Mouse (Mus musculus): ENCODE data around the gene Msantd3. TPM values are rescaled to one million over a fixed set of nuclear protein-coding genes. Genes with fewer than 3 reads are reported as not detected.
A peak's percentile ranks its signal among the peaks of the same experiment; 100 is the strongest.

Msantd3 gene
- polyA plus RNA-seq, 1 experiment from 2014 or later, result 29.3 TPM

DNA sequence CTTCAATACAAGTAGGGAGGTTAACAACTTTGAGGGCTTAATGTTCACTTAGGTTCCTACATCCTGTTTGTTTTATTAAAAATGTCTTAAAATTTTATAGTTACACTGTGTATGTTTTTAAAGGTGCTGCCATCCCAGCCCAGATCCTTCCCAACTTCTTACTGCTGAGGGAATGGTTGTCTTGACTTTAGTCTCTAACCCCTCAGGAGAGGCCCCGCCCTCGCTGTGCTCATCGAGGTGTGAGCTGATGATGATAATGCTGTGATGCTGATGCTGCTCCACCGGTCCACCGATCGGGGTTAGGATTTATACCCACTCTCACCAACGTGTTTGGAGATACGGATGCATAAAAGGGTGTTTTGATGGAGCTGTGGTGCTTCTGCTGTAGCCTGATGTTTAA, 22.1 kb downstream of the Msantd3 start:
- H3K4me3 ChIP-seq, result no peak overlapping the region
- H3K4me2 ChIP-seq, result no peak overlapping the region
- no peak overlapping the region for H3K9ac ChIP-seq
- ATAC-seq (ENCODE audit: low FRiP score, low read depth), result no peak
- WGBS, result 91% methylated on average over 8 of the region's 8 CpGs
- H3K27ac ChIP-seq (replicated peaks), result no peak overlapping the region
- H3K4me1 ChIP-seq (replicated peaks), result no peaks in the 10 kb centered on the region
- H3K36me3 ChIP-seq, result peaks cover 21% of the 10 kb centered on the region
- no peaks in the 10 kb centered on the region for H3K9me3 ChIP-seq
- H3K27me3 ChIP-seq, result no peaks in the 10 kb centered on the region

DNA sequence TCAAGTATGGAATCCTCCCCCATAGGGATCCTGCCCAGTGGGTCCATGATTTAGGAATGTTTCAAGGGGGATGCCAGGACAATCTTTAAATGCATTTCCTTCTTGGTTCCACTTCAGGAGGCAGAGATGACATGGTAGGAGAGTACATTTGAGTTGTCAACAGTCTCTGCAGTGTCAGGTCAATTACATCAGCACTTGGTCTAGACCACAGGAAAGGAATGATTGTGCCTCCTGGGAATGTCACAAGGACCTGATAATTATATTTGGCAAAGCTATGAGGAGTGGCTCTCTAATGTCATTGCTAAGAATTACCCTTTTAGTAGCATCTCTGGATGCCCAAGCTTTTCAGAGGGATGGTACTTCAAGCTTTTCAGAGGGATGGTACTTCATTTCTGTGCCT, 25.2 kb downstream of the Msantd3 start:
- Histone ChIP-seq H3K4me1 (replicated peaks) (no peaks in the 10 kb centered on the region), H3K36me3 (peaks cover 21% of the 10 kb centered on the region), H3K27me3 (no peaks in the 10 kb centered on the region), H3K27ac (replicated peaks) (no peak overlapping the region), H3K4me2 (no peak overlapping the region), H3K9ac (no peak overlapping the region), H3K4me3 (no peak overlapping the region), H3K9me3 (no peaks in the 10 kb centered on the region)
- ATAC-seq (ENCODE audit: low FRiP score, low read depth), result no peak

DNA sequence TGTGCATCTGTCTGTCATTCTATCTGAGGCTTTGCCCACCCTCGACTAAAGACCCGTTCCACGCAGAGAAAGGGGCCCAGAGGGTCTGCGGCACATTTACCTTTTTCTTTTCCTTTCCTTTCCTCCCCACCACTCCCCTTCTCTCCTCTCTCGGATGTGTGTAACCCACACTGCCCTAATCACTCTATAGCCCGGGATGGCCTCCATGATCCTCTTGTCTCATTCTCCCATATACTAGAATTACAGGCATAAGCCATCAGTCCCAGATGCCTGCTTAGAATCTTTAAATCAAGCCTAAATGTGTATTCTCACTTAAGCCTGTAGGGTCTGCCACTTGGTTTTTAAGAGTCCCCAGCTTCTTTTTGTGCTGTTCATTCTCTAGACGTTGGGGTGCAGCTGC, 36.6 kb downstream of the Msantd3 start:
- no peak overlapping the region for H3K4me2 ChIP-seq
- H3K27ac ChIP-seq (replicated peaks), result no peak overlapping the region
- WGBS, result 84% methylated on average over 7 of the region's 7 CpGs
- H3K27me3 ChIP-seq, result no peaks in the 10 kb centered on the region
- 0 out of 2 replicates have a peak, but pooled peaks cover 3% of the 10 kb centered on the region for H3K4me1 ChIP-seq (replicated peaks)
- H3K36me3 ChIP-seq, result no peaks in the 10 kb centered on the region
- H3K9ac ChIP-seq, result no peak overlapping the region
- no peaks in the 10 kb centered on the region for H3K9me3 ChIP-seq
- no peak overlapping the region for H3K4me3 ChIP-seq
- no peak for ATAC-seq (ENCODE audit: low FRiP score, low read depth)

DNA sequence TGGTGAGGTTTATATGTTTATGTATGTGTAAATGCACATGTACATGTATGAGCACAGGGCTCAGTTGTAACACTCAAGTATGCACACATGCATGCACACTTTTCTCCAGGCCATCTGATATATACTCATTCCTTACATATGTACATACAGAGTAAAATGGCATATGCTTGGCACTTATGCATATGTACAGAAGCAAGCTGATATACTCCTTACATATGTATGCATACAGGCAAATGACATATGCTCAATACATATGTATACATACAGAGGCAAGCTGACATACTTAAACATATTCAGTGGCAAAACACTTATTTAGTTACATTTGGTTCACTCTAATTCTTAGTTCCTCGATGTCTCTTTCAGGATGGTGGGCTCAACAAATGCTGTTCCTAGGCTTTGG, 38.1 kb downstream of the Msantd3 start:
- H3K9me3 ChIP-seq, result no peaks in the 10 kb centered on the region
- H3K27ac ChIP-seq (replicated peaks), result no peak overlapping the region
- H3K9ac ChIP-seq, result no peak overlapping the region
- H3K36me3 ChIP-seq, result no peaks in the 10 kb centered on the region
- H3K4me3 ChIP-seq, result no peak overlapping the region
- whole genome bisulfite sequencing, result 93% methylated on average over 1 of the region's 1 CpGs
- no peak overlapping the region for H3K4me2 ChIP-seq
- H3K27me3 ChIP-seq, result no peaks in the 10 kb centered on the region
- H3K4me1 ChIP-seq (replicated peaks), result 0 out of 2 replicates have a peak, but pooled peaks cover 5% of the 10 kb centered on the region
- no peak for ATAC-seq (ENCODE audit: low FRiP score, low read depth)

DNA sequence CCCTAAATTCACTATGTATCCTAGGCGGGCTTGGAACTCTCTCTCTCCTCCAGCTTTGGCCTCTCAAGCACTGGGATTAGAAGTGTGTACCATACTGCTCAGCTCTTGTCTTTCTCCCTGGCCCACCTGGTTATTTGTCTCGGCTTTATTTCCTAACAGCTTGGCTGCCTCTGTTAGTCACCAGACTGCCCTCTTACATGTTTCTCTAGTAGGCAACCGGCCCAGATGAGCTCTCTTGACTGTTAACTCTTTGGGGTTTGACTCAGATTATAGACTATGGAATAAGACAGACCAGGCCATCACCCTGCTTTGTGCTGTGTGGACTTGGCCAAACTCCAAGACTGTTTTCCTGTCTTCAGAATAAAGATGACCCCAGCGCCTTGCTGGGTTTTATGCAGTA, 38.7 kb downstream of the Msantd3 start:
- Histone ChIP-seq H3K27me3 (no peaks in the 10 kb centered on the region), H3K9ac (no peak overlapping the region), H3K4me2 (no peak overlapping the region), H3K27ac (replicated peaks) (no peak overlapping the region), H3K4me1 (replicated peaks) (0 out of 2 replicates have a peak, but pooled peaks cover 7% of the 10 kb centered on the region), H3K9me3 (no peaks in the 10 kb centered on the region), H3K36me3 (no peaks in the 10 kb centered on the region), H3K4me3 (no peak overlapping the region)
- 53% methylated on average over 4 of the region's 4 CpGs for WGBS
- ATAC-seq (ENCODE audit: low FRiP score, low read depth), result no peak

DNA sequence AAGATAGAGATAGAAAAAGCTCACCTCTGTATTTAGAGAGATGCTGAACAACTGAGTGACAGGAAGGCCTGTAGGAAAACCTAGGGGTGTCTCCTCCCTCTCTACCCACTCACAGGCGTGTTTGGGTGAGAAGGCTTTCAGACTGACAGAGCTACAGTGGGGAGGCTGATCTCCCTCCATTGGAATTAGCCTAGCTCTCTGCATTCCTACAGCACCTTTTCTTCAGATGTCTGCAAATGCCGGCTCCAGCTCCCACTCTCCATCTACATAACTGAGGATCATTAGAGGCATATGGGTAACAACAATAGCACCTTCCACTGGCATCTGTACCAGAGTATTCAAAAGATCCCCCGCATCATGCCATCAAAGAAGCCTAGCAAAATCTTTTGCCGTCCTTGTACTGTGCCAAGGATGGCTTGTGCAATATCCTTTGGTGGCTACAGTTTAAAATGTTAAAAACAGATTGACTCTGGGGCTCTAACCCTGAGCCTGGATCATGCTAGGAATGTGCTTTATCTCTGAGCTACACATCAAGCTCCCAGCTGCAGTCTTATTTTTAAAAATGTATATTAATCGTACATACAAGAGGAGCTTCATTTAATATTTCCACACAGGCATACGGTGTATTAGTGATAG, 39.9 kb downstream of the Msantd3 start:
- no peaks in the 10 kb centered on the region for H3K9me3 ChIP-seq
- H3K27ac ChIP-seq (replicated peaks), result no peak overlapping the region
- no peaks in the 10 kb centered on the region for H3K36me3 ChIP-seq
- no peak overlapping the region for H3K9ac ChIP-seq
- H3K4me3 ChIP-seq, result no peak overlapping the region
- H3K4me2 ChIP-seq, result no peak overlapping the region
- no peak for ATAC-seq (ENCODE audit: low FRiP score, low read depth)
- H3K4me1 ChIP-seq (replicated peaks), result peaks cover 10% of the 10 kb centered on the region; the same call in 1 of the 2 replicates
- 57% methylated on average over 6 of the region's 6 CpGs for WGBS
- no peaks in the 10 kb centered on the region for H3K27me3 ChIP-seq

DNA sequence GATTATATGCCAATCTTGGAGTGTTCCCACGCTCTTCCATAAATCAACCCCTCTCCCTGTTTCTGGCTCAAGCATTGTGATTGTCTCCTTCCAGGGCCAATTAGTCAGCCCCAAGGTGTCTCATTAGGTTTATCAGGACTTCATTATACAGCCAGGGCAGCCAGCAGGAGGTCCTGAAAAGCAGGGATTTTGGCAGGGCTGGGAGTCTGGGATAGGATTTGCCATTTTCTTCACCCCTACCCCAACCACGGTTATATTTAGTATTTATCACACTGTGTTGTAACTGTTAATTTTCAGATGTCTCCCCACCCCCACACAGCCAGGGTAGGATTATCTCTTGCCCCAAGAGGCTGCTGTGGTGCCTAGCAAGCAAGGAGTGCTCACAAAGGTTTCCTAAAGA, 41.5 kb downstream of the Msantd3 start:
- Histone ChIP-seq H3K9me3 (no peaks in the 10 kb centered on the region), H3K36me3 (no peaks in the 10 kb centered on the region), H3K9ac (no peak overlapping the region), H3K4me3 (no peak overlapping the region), H3K27me3 (no peaks in the 10 kb centered on the region), H3K27ac (replicated peaks) (no peak overlapping the region), H3K4me2 (no peak overlapping the region), H3K4me1 (replicated peaks) (peaks cover 10% of the 10 kb centered on the region; the same call in 1 of the 2 replicates)
- 25% methylated on average over 2 of the region's 2 CpGs for WGBS
- no peak for ATAC-seq (ENCODE audit: low FRiP score, low read depth)

DNA sequence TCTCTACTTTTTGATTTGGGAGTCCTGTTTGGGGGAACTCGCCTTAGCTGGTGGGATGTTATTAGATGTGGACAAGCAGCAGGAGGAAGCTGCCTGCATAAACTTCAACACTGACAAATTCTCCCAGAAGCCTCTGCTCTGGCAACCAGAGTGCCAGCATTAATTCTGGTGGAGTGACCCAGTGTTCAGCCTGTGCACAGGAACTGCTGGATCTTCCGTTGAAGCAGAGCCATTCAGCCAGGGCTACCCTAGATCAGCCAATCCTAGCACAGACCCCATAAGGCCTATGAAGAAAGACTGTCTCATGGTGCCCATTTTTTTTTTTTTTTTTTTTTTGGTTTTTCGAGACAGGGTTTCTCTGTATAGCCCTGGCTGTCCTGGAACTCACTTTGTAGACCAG, 42.3 kb downstream of the Msantd3 start:
- H3K4me2 ChIP-seq, result no peak overlapping the region
- H3K36me3 ChIP-seq, result no peaks in the 10 kb centered on the region
- H3K9ac ChIP-seq, result no peak overlapping the region
- peaks cover 17% of the 10 kb centered on the region for H3K4me1 ChIP-seq (replicated peaks)
- ATAC-seq (ENCODE audit: low FRiP score, low read depth), result no peak
- no peaks in the 10 kb centered on the region for H3K9me3 ChIP-seq
- no peak overlapping the region for H3K27ac ChIP-seq (replicated peaks)
- no peaks in the 10 kb centered on the region for H3K27me3 ChIP-seq
- 67% methylated on average over 2 of the region's 3 CpGs for WGBS
- H3K4me3 ChIP-seq, result no peak overlapping the region

DNA sequence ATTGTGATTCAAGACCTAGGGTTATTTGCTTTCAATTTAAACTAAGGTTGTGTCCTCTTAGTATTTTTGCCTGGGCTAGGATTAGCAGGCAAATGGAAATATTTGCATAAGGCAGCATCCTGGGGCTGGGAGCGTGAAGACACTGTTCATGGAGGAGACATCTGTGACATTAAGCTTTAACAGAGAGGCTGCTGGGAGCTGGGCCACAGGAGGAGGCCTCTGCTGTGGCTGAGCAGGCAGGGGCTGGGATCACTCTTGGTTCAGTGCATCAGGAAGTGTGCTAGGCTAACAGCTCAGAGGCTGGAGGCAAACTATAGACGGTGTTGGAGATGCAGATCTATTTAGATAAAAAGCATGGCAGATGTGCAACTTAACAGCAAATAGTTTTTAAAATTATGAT, 43.2 kb downstream of the Msantd3 start:
- Histone ChIP-seq H3K4me1 (replicated peaks) (peaks cover 20% of the 10 kb centered on the region), H3K4me3 (no peak overlapping the region), H3K9me3 (no peaks in the 10 kb centered on the region), H3K4me2 (no peak overlapping the region), H3K36me3 (no peaks in the 10 kb centered on the region), H3K27ac (replicated peaks) (no peak overlapping the region), H3K9ac (no peak overlapping the region), H3K27me3 (no peaks in the 10 kb centered on the region)
- no peak for ATAC-seq (ENCODE audit: low FRiP score, low read depth)
- 46% methylated on average over 2 of the region's 2 CpGs for WGBS

DNA sequence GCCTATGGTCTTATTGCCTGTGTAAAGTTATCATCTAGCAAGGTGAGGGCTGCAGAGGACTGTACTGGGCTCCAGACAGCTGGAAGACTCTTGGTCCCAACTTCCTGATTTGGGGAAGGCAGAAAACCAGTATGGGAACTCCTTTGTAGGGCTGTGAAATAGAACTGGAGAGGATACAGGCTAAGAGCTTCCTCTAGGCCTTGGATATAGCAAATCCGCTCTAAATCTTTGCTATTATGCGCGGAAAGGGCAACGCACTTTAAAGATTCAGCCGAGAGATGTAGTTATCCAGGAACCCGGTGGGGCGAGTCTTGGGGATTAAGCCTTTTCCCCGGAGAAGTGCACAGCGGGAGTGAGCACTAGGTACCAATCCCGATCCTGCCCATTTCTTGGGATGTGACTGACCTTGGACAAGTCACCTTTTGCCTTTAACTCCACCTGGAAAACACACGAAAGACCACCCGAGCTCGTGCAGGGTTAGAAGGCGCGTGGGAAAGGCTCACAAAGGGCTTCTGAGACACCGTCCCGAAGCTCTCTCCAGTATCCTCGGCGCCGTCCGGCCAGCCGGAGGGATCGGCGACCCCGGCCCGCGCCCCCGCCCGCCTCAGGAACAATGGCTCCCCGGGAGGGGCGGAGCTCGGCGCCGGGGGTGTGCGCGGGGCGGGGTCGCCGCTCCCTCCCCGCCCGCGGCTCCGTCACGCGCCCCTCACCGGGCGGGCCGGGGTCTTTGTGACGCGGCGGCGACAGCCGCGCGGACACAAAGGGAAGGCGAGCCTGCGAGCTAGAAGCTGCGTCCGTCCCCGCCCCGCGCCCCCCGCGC, 44.9 kb downstream of the Msantd3 start, which contains the start of gene Tmeff1:
TSS of gene Tmeff1 (plus strand) at position 754 of the 820 bp plus-strand sequence.
- H3K4me3 ChIP-seq, result peak within 1 kb of the TSS; percentile 89
- peak within 1 kb of the TSS; percentile 90 for H3K9ac ChIP-seq
- H3K4me1 ChIP-seq (replicated peaks), result peaks cover 30% of the 10 kb centered on the region
- no peaks in the 10 kb centered on the region for H3K9me3 ChIP-seq
- peak within 1 kb of the TSS; percentile 82 for H3K4me2 ChIP-seq
- H3K36me3 ChIP-seq, result no peaks in the 10 kb centered on the region
- H3K27ac ChIP-seq (replicated peaks), result peak within 1 kb of the TSS; percentile 97
- peak; percentile 89 for ATAC-seq (ENCODE audit: low FRiP score, low read depth)
- 1% methylated on average over 33 of the region's 64 CpGs for WGBS
- no peaks in the 10 kb centered on the region for H3K27me3 ChIP-seq

DNA sequence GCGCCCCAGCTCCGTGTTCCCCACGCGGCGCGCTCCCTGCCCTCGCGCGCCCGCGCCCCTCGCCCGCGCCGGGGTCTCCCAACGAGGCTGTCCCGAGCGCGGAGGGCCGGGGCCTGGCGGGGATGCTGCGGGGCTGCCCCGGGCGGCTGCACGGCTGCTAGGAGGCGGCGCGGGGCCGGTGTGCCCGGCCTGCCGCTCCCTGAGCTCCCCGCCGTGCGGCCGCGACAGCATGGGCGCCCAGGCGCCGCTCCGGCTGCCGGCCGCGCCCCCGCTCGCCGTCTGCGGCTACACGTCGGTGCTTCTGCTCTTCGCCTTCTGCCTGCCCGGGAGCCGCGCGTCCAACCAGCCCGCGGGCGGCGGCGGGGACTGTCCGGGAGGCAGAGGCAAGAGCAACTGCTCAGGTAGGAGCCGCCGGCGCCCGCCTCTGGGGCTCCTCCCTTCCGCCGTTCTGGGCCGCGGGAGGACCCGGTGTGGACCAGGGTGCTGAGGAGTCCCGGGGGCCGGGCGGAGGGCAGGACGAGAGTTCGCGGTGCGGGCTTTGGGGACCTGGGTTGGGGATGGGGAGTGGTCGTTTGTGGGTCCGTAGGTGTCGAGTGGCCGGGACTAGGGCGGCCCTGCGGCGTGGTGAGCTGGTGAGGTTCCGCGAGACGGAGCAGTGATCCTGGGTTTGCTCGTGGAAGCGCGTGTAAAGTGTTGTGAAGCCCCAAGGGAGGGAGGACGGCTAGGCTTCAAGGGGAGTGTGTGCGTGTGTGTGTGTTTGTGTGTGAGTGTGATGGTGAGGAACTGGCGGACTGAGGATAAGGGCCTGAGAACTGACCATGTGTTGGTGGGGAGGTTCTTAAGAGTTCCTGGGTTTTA, 45.7 kb downstream of the Msantd3 start:
- WGBS, result under 1% methylated on average over 55 of the region's 92 CpGs
- Histone ChIP-seq H3K27ac (replicated peaks) (peak overlapping the region; percentile 97), H3K27me3 (no peaks in the 10 kb centered on the region), H3K4me2 (peak overlapping the region; percentile 82), H3K9me3 (no peaks in the 10 kb centered on the region), H3K4me1 (replicated peaks) (peaks cover 30% of the 10 kb centered on the region), H3K36me3 (no peaks in the 10 kb centered on the region), H3K4me3 (peak overlapping the region; percentile 89), H3K9ac (peak overlapping the region; percentile 90)
- ATAC-seq (ENCODE audit: low FRiP score, low read depth), result peak; percentile 75

Data from hindbrain, embryonic 15.5 days (tissue).